Mouse (Mus musculus) stomach, postnatal 0 days (tissue): Measurements from ENCODE around the gene Pheta2. TPM values are rescaled to one million over a fixed set of nuclear protein-coding genes. Genes with fewer than 3 reads are reported as not detected.

Experiments used
- ATAC-seq: fragments of 200-750 bp; cut with Nextera tagmentation; 2 replicates; pipeline ENCODE4 v1.8.0; 2017; ENCODE audit not compliant: low FRiP score, low TSS enrichment
- DNase-seq: peaks from one replicate; pipeline ENCODE4 v3.0.0-alpha.2; 2016; ENCODE audit warnings: low spot score
- H3K27ac ChIP-seq: fragments of 300-500 bp; sonication (generic); replicated peaks from 2 replicates; pipeline ENCODE4 v1.5.1; 2014; ENCODE audit warnings: mild to moderate bottlenecking, control low read depth
- H3K27me3 ChIP-seq: fragments of 300-500 bp; sonication (generic); 2 replicates; pipeline ENCODE4 v1.6.1; 2014; ENCODE audit warnings: low read length; ENCODE audit not compliant: control insufficient read depth, insufficient read depth
- H3K36me3 ChIP-seq: fragments of 300-500 bp; sonication (generic); 2 replicates; pipeline ENCODE4 v1.6.1; 2014; ENCODE audit warnings: low read length, mixed read lengths; ENCODE audit not compliant: control insufficient read depth, insufficient read depth
- H3K4me1 ChIP-seq: fragments of 300-500 bp; sonication (generic); replicated peaks from 2 replicates; pipeline ENCODE4 v1.6.1; 2014; ENCODE audit warnings: antibody characterized with exemption; ENCODE audit not compliant: control insufficient read depth, insufficient read depth
- H3K4me2 ChIP-seq: fragments of 300-500 bp; sonication (generic); replicated peaks from 2 replicates; pipeline ENCODE4 v1.6.1; 2014; ENCODE audit warnings: low read depth, mild to moderate bottlenecking, control low read depth, moderate library complexity
- H3K4me3 ChIP-seq: fragments of 300-500 bp; sonication (generic); 2 replicates; pipeline ENCODE4 v1.5.1; 2014; ENCODE audit warnings: low read depth, low read length, control low read depth
- H3K9ac ChIP-seq: fragments of 300-500 bp; sonication (generic); 2 replicates; pipeline ENCODE4 v1.6.1; 2014; ENCODE audit warnings: mild to moderate bottlenecking, low read length, control low read depth, mixed read lengths
- H3K9me3 ChIP-seq: fragments of 300-500 bp; sonication (generic); 2 replicates; pipeline ENCODE4 v1.6.1; 2016; ENCODE audit warnings: low read length; ENCODE audit not compliant: control insufficient read depth
- CTCF ChIP-seq: IDR thresholded peaks from 2 replicates; pipeline ENCODE4 v1.5.1; 2016; ENCODE audit warnings: antibody characterized with exemption, low read depth, mild to moderate bottlenecking, moderate library complexity
- EP300 ChIP-seq: optimal IDR thresholded peaks from 2 replicates; pipeline ENCODE3; 2016; ENCODE audit warnings: antibody characterized with exemption
- WGBS: fragments of 180-500 bp; shearing (Covaris S2); extraction: QIAGEN DNeasy Blood & Tissue Kit; methylation state at CpG from one replicate; pipeline ENCODE4 v1.1.7; 2014; 5-methylcytosine and 5-hydroxymethylcytosine counted together
- polyA plus RNA-seq: library from polyadenylated mRNA; unstranded; fragments of >200 nt; fragmentation: Nextera tagmentation; extraction: Ambion mirVana; gene quantifications from 2 replicates; pipeline ENCODE4 v1.2.1, GENCODE M21; 2015

The Pheta2 gene
- polyA plus RNA-seq, 1 experiment from 2014 or later, result 6.3 TPM

- WGBS, result 75% methylated on average over 8 of the region's 8 CpGs
- peaks cover 7% of the 10 kb centered on the region; the same call in 1 of the 2 replicates for H3K4me1 ChIP-seq
- H3K4me3 ChIP-seq, result no peak overlapping the region
- H3K9me3 ChIP-seq, result no peaks in the 10 kb centered on the region
- no peak overlapping the region for H3K27ac ChIP-seq
- ATAC-seq (no peak), DNase-seq (no peak)
- TF ChIP-seq CTCF, result no peak
- H3K27me3 ChIP-seq, result no peaks in the 10 kb centered on the region
- H3K36me3 ChIP-seq, result peaks cover 17% of the 10 kb centered on the region
- H3K4me2 ChIP-seq, result no peak overlapping the region
- no peak overlapping the region for H3K9ac ChIP-seq
Measured at GRCm38 (mm10) chr15:82348258-82348998, 9.7 kb downstream of the Pheta2 start.

DNA sequence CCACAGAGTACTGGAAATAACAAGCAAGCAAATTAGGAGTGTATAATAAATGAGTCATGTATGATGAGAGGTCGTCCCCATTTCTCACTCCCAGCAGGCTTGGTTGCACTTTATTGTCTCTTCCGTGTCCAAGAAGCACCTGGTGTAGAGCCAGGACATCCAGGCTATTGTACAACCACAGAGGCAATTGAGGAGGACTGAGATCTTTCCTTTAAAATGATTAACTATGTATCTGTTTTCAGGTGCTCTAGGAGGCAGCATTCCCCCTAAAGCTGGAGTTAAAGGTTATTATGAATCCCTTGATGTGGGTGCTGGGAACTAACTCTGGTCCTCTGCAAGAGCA lies 10.2 kb downstream of the Pheta2 start:
- H3K9ac ChIP-seq, result no peak overlapping the region
- no peak for TF ChIP-seq CTCF
- no peak for TF ChIP-seq EP300
- no peak overlapping the region for H3K27ac ChIP-seq
- H3K4me3 ChIP-seq, result no peak overlapping the region
- WGBS, result 81% methylated on average over 2 of the region's 2 CpGs
- H3K27me3 ChIP-seq, result no peaks in the 10 kb centered on the region
- no peaks in the 10 kb centered on the region for H3K9me3 ChIP-seq
- H3K36me3 ChIP-seq, result peaks cover 17% of the 10 kb centered on the region
- no peak for ATAC-seq
- no peak overlapping the region for H3K4me2 ChIP-seq
- DNase-seq, result no peak
- H3K4me1 ChIP-seq, result peaks cover 7% of the 10 kb centered on the region; the same call in 1 of the 2 replicates

- Histone ChIP-seq H3K27ac (no peak overlapping the region), H3K9me3 (no peaks in the 10 kb centered on the region), H3K4me3 (no peak overlapping the region), H3K4me1 (peaks cover 7% of the 10 kb centered on the region; the same call in 1 of the 2 replicates), H3K27me3 (no peaks in the 10 kb centered on the region), H3K9ac (no peak overlapping the region), H3K36me3 (peaks cover 17% of the 10 kb centered on the region), H3K4me2 (no peak overlapping the region)
- no peak for DNase-seq
- 69% methylated on average over 3 of the region's 4 CpGs for WGBS
- ATAC-seq, result no peak
- no peak for TF ChIP-seq EP300
- peak; percentile 39; the same call in 1 of the 2 replicates for TF ChIP-seq CTCF
Measured at GRCm38 (mm10) chr15:82350349-82350748, 11.6 kb downstream of the Pheta2 start.

- WGBS, result 49% methylated on average over 3 of the region's 3 CpGs
- ATAC-seq, result no peak
- Histone ChIP-seq H3K27me3 (no peaks in the 10 kb centered on the region), H3K4me3 (no peak overlapping the region), H3K27ac (no peak overlapping the region), H3K9me3 (no peaks in the 10 kb centered on the region), H3K4me2 (no peak overlapping the region), H3K9ac (no peak overlapping the region), H3K36me3 (peaks cover 17% of the 10 kb centered on the region), H3K4me1 (0 out of 2 replicates have a peak, but pooled peaks cover 7% of the 10 kb centered on the region)
- TF ChIP-seq CTCF, result no peak
- no peak for TF ChIP-seq EP300
- no peak for DNase-seq
Measured at GRCm38 (mm10) chr15:82351480-82351879, 12.7 kb downstream of the Pheta2 start.

DNA sequence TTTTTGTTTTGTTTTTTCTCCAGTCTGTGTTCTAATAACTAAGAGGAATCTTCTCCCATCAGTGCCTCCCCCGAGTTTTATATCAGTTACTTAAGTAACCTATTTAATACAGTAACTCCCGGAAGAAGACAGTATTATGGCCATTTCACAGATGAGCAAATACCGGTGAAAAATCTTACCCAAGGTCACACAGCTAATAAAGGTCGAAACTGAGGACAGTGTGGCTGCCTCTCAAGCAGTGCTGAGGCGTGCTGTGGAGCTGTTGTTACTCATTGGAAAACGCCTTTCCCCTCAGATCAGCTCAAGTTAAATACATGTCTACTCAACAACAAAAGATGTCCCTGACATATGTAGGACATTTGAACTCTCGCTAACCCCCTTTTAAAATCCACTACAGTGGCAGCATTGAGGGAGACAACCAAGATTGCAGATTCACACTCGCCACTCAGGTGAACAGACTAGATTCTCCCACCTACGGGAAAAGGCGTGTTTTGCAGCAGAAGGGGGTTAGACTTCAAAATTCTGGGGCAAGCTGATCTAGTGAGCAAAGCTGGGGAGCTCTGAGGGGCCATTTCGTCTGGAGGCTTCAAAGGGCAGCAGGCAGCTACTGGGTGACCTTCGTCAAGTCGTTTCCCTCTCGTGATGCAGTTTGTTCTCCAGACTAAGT lies 14.5 kb downstream of the Pheta2 start:
- Histone ChIP-seq H3K27ac (peak overlapping the region; percentile 89), H3K36me3 (peaks cover 15% of the 10 kb centered on the region), H3K4me3 (peak overlapping the region; percentile 96), H3K4me2 (peak overlapping the region; percentile 81), H3K9me3 (no peaks in the 10 kb centered on the region), H3K4me1 (no peaks in the 10 kb centered on the region), H3K9ac (peak overlapping the region; percentile 98), H3K27me3 (no peaks in the 10 kb centered on the region)
- ATAC-seq, result no peak
- WGBS, result 17% methylated on average over 14 of the region's 14 CpGs
- TF ChIP-seq CTCF, result no peak
- TF ChIP-seq EP300, result no peak
- DNase-seq, result no peak

GRCm38 (mm10) chr15:82353745-82354113 lies 15.0 kb downstream of the Pheta2 start:
- peak overlapping the region; percentile 98 for H3K9ac ChIP-seq
- peaks cover 11% of the 10 kb centered on the region for H3K36me3 ChIP-seq
- no peaks in the 10 kb centered on the region for H3K27me3 ChIP-seq
- WGBS, result under 1% methylated on average over 23 of the region's 23 CpGs
- H3K4me2 ChIP-seq, result peak overlapping the region; percentile 81
- peak overlapping the region; percentile 89 for H3K27ac ChIP-seq
- H3K4me3 ChIP-seq, result peak overlapping the region; percentile 96
- no peak for DNase-seq
- ATAC-seq, result no peak
- TF ChIP-seq CTCF, result no peak
- TF ChIP-seq EP300, result no peak
- H3K9me3 ChIP-seq, result no peaks in the 10 kb centered on the region
- H3K4me1 ChIP-seq, result no peaks in the 10 kb centered on the region
